Mouse (Mus musculus) midbrain, embryonic 11.5 days (tissue): ENCODE measurements at regions not wholly inside any gene's neighbourhood (a gene's known extent, or its start where the extent isn't known, plus 50 kb on each side); places are given as distances from the start of the nearest gene placed in this dataset.

Source experiments
- ATAC-seq: fragments of 200-750 bp; cut with Nextera tagmentation; 2 replicates; pipeline ENCODE4 v1.8.0; 2017; ENCODE audit warnings: moderate TSS enrichment, moderate library complexity; ENCODE audit not compliant: low FRiP score
- DNase-seq: peaks from one replicate; pipeline ENCODE4 v3.0.0; 2015; ENCODE audit warnings: low spot score; ENCODE audit errors: missing footprints
- H3K27ac ChIP-seq: fragments of 300-500 bp; sonication (generic); 2 replicates; pipeline ENCODE4 v1.5.1; 2014; ENCODE audit warnings: low read depth, low read length
- H3K27me3 ChIP-seq: fragments of 300-500 bp; sonication (generic); 2 replicates; pipeline ENCODE4 v1.6.1; 2014; ENCODE audit warnings: mild to moderate bottlenecking, low read length, moderate library complexity, mixed read lengths; ENCODE audit not compliant: control insufficient read depth, insufficient read depth
- H3K36me3 ChIP-seq: fragments of 300-500 bp; sonication (generic); 2 replicates; pipeline ENCODE4 v1.6.1; 2014; ENCODE audit warnings: mild to moderate bottlenecking, low read length, moderate library complexity, mixed read lengths; ENCODE audit not compliant: control insufficient read depth, insufficient read depth
- H3K4me1 ChIP-seq: fragments of 300-500 bp; sonication (generic); 2 replicates; pipeline ENCODE4 v1.6.1; 2014; ENCODE audit warnings: low read length; ENCODE audit not compliant: control insufficient read depth, insufficient read depth
- H3K4me2 ChIP-seq: fragments of 300-500 bp; sonication (generic); 2 replicates; pipeline ENCODE4 v1.6.1; 2014; ENCODE audit warnings: mild to moderate bottlenecking, moderate library complexity
- H3K4me3 ChIP-seq: fragments of 300-500 bp; sonication (generic); 2 replicates; pipeline ENCODE4 v1.5.1; 2014; ENCODE audit warnings: low read depth, low read length
- H3K9ac ChIP-seq: fragments of 300-500 bp; sonication (generic); 2 replicates; pipeline ENCODE4 v1.6.1; 2014; ENCODE audit warnings: low read length
- H3K9me3 ChIP-seq: fragments of 300-500 bp; sonication (generic); 2 replicates; pipeline ENCODE4 v1.6.1; 2016; ENCODE audit warnings: low read length; ENCODE audit not compliant: control insufficient read depth
- WGBS: fragments of 180-500 bp; shearing (Covaris S2); extraction: QIAGEN DNeasy Blood & Tissue Kit; methylation state at CpG from one replicate; pipeline ENCODE4 v1.1.7; 2014; 5-methylcytosine and 5-hydroxymethylcytosine counted together

GRCm38 (mm10) chr16:81041262-81041661 lies 159.2 kb upstream of the Ncam2 start:
- Histone ChIP-seq H3K4me1 (no peaks in the 10 kb centered on the region), H3K9me3 (no peaks in the 10 kb centered on the region), H3K4me3 (no peak overlapping the region), H3K4me2 (no peak overlapping the region), H3K9ac (no peak overlapping the region), H3K27ac (no peak overlapping the region), H3K36me3 (no peaks in the 10 kb centered on the region), H3K27me3 (no peaks in the 10 kb centered on the region)
- no peak for DNase-seq
- WGBS, result 85% methylated on average over 1 of the region's 1 CpGs
- ATAC-seq, result no peak

GRCm38 (mm10) chr16:81045686-81046085 lies 154.8 kb upstream of the Ncam2 start:
- DNase-seq (no peak), ATAC-seq (no peak)
- H3K27me3 ChIP-seq, result no peaks in the 10 kb centered on the region
- no peak overlapping the region for H3K9ac ChIP-seq
- no peaks in the 10 kb centered on the region for H3K9me3 ChIP-seq
- no peak overlapping the region for H3K4me2 ChIP-seq
- H3K4me1 ChIP-seq, result no peaks in the 10 kb centered on the region
- H3K27ac ChIP-seq, result no peak overlapping the region
- H3K4me3 ChIP-seq, result no peak overlapping the region
- no peaks in the 10 kb centered on the region for H3K36me3 ChIP-seq

GRCm38 (mm10) chr16:81068330-81068729 lies 132.2 kb upstream of the Ncam2 start:
- ATAC-seq, result no peak

More at GRCm38 (mm10) chr16:81068330-81068729, 132.2 kb upstream of the Ncam2 start:
- H3K9ac ChIP-seq, result no peak overlapping the region
- H3K27ac ChIP-seq, result no peak overlapping the region
- H3K4me3 ChIP-seq, result no peak overlapping the region
- no peaks in the 10 kb centered on the region for H3K4me1 ChIP-seq
- H3K36me3 ChIP-seq, result no peaks in the 10 kb centered on the region
- 50% methylated on average over 4 of the region's 4 CpGs for WGBS
- DNase-seq, result peak; percentile 87
- no peak overlapping the region for H3K4me2 ChIP-seq
- no peaks in the 10 kb centered on the region for H3K27me3 ChIP-seq
- H3K9me3 ChIP-seq, result no peaks in the 10 kb centered on the region
